ENCODE assay signal across 23 mouse cellular contexts in genomic region chr12:14574258-14574657, GRCm38 (mm10).
A peak's percentile ranks its signal among the peaks of the same experiment; 100 is the strongest.
DNase-seq lines count a peak whose midpoint lies in the region; ATAC-seq lines count a peak whose summit lies in the region.
"Had no signal": no experiment of that assay in that cellular context is flagged by ENCODE, and none has a peak within 500 bp of the region (broad histone marks: within the 10 kb centered on the region; RNA-seq: fewer than 3 reads in every experiment).

No protein-coding gene starts in this region.

- 9% methylated on average over 2 of the region's 2 CpGs for WGBS in forebrain, embryonic 13.5 days
- 4% methylated on average over 2 of the region's 2 CpGs for WGBS in forebrain, embryonic 16.5 days
- whole genome bisulfite sequencing in midbrain, embryonic 14.5 days: 24% methylated on average over 2 of the region's 2 CpGs
- 41% methylated on average over 2 of the region's 2 CpGs for WGBS in midbrain, embryonic 10.5 days

- H3K27me3 ChIP-seq in forebrain, embryonic 13.5 days: no peaks in the 10 kb centered on the region
- H3K27me3 ChIP-seq in forebrain, embryonic 16.5 days (replicated peaks; ENCODE audit: control insufficient read depth, insufficient read depth, low read length): no peaks in the 10 kb centered on the region
- H3K27me3 ChIP-seq in midbrain, embryonic 14.5 days (ENCODE audit: control insufficient read depth, insufficient read depth, low read length): no peaks in the 10 kb centered on the region
- H3K27me3 ChIP-seq in midbrain, embryonic 10.5 days (ENCODE audit: low read depth, poor library complexity, severe bottlenecking): no peaks in the 10 kb centered on the region
- H3K27me3 ChIP-seq: embryonic facial prominence, embryonic 13.5 days; heart, embryonic 13.5 days; hindbrain, embryonic 12.5 days; hindbrain, embryonic 15.5 days had no signal

- DNase-seq in embryo, embryonic 11 days: peak; percentile 3
- DNase-seq in embryo, embryonic 10.5 days (ENCODE audit: low spot score): no peak
- DNase-seq in midbrain, embryonic 14.5 days: peak; percentile 8
- no peak for DNase-seq in midbrain, embryonic 10.5 days (ENCODE audit: low spot score)
- DNase-seq: adrenal gland, adult 8-10 months; adrenal gland, postnatal 25 days; cerebellum, adult 18-20 months; cerebellum, adult 9-10 months; cerebellum, postnatal 14 days; gastrocnemius, postnatal 25 days; heart, adult 2 months; kidney, adult 2 months had no signal

- H3K4me1 ChIP-seq in forebrain, embryonic 13.5 days: peaks cover 5% of the 10 kb centered on the region; the same call in 1 of the 2 replicates
- H3K4me1 ChIP-seq in forebrain, embryonic 16.5 days (replicated peaks; ENCODE audit: control insufficient read depth, insufficient read depth, low read length): no peaks in the 10 kb centered on the region
- H3K4me1 ChIP-seq in midbrain, embryonic 14.5 days (ENCODE audit: control insufficient read depth, insufficient read depth, low read length): no peaks in the 10 kb centered on the region
- 0 out of 2 replicates have a peak, but pooled peaks cover 4% of the 10 kb centered on the region for H3K4me1 ChIP-seq in midbrain, embryonic 10.5 days
- H3K4me1 ChIP-seq: embryonic facial prominence, embryonic 10.5 days; embryonic facial prominence, embryonic 13.5 days; heart, embryonic 10.5 days; heart, embryonic 13.5 days; hindbrain, embryonic 12.5 days; hindbrain, embryonic 15.5 days had no signal

- H3K4me3 ChIP-seq in forebrain, embryonic 13.5 days: no peak overlapping the region
- no peak overlapping the region for H3K4me3 ChIP-seq in forebrain, embryonic 16.5 days (replicated peaks; ENCODE audit: low read length)
- no peak overlapping the region for H3K4me3 ChIP-seq in midbrain, embryonic 14.5 days (replicated peaks; ENCODE audit: low read depth, low read length)
- no peak overlapping the region for H3K4me3 ChIP-seq in midbrain, embryonic 10.5 days
- H3K4me3 ChIP-seq: embryonic facial prominence, embryonic 10.5 days; embryonic facial prominence, embryonic 13.5 days; erythroblast, embryonic 14.5 days; heart, adult 2 months; heart, embryonic 10.5 days; heart, embryonic 13.5 days; hindbrain, embryonic 12.5 days; hindbrain, embryonic 15.5 days had no signal

- ATAC-seq in forebrain, embryonic 13.5 days: peak; percentile 41; the same call in 1 of the 2 replicates
- no peak for ATAC-seq in forebrain, embryonic 16.5 days
- ATAC-seq in midbrain, embryonic 14.5 days (ENCODE audit: low FRiP score, low TSS enrichment): no peak
- ATAC-seq: activated CD4-positive, CD25-positive, alpha-beta regulatory T cell, adult 4 months; intestine, postnatal 0 days had no signal

- H3K9ac ChIP-seq in forebrain, embryonic 13.5 days: no peak overlapping the region
- H3K9ac ChIP-seq in forebrain, embryonic 16.5 days (replicated peaks; ENCODE audit: low read depth, low read length): no peak overlapping the region
- no peak overlapping the region for H3K9ac ChIP-seq in midbrain, embryonic 14.5 days (replicated peaks; ENCODE audit: low read length)
- H3K9ac ChIP-seq: embryonic facial prominence, embryonic 13.5 days; heart, embryonic 13.5 days; hindbrain, embryonic 12.5 days; hindbrain, embryonic 15.5 days had no signal

- no peak overlapping the region for H3K27ac ChIP-seq in forebrain, embryonic 13.5 days
- no peak overlapping the region for H3K27ac ChIP-seq in forebrain, embryonic 16.5 days (ENCODE audit: low read length)
- no peak overlapping the region for H3K27ac ChIP-seq in midbrain, embryonic 14.5 days (replicated peaks; ENCODE audit: low read depth, low read length)
- no peak overlapping the region for H3K27ac ChIP-seq in midbrain, embryonic 10.5 days (replicated peaks)
- H3K27ac ChIP-seq: embryonic facial prominence, embryonic 10.5 days; embryonic facial prominence, embryonic 13.5 days; heart, adult 2 months; heart, embryonic 10.5 days; heart, embryonic 13.5 days; hindbrain, embryonic 12.5 days; hindbrain, embryonic 15.5 days had no signal

- no peaks in the 10 kb centered on the region for H3K9me3 ChIP-seq in forebrain, embryonic 13.5 days (replicated peaks)
- no peaks in the 10 kb centered on the region for H3K9me3 ChIP-seq in forebrain, embryonic 16.5 days (ENCODE audit: control insufficient read depth, low read length)
- H3K9me3 ChIP-seq in midbrain, embryonic 14.5 days (ENCODE audit: control insufficient read depth, low read length): no peaks in the 10 kb centered on the region
- no peaks in the 10 kb centered on the region for H3K9me3 ChIP-seq in midbrain, embryonic 10.5 days (replicated peaks)
- H3K9me3 ChIP-seq: embryonic facial prominence, embryonic 10.5 days; embryonic facial prominence, embryonic 13.5 days; heart, embryonic 10.5 days; heart, embryonic 13.5 days; hindbrain, embryonic 12.5 days; hindbrain, embryonic 15.5 days had no signal

- no peaks in the 10 kb centered on the region for H3K36me3 ChIP-seq in forebrain, embryonic 13.5 days (ENCODE audit: poor library complexity, severe bottlenecking)
- no peaks in the 10 kb centered on the region for H3K36me3 ChIP-seq in forebrain, embryonic 16.5 days (ENCODE audit: control insufficient read depth, insufficient read depth)
- no peaks in the 10 kb centered on the region for H3K36me3 ChIP-seq in midbrain, embryonic 14.5 days (ENCODE audit: control insufficient read depth, insufficient read depth, low read length)
- H3K36me3 ChIP-seq in midbrain, embryonic 10.5 days: no peaks in the 10 kb centered on the region
- H3K36me3 ChIP-seq: embryonic facial prominence, embryonic 10.5 days; embryonic facial prominence, embryonic 13.5 days; heart, embryonic 10.5 days; heart, embryonic 13.5 days; hindbrain, embryonic 12.5 days; hindbrain, embryonic 15.5 days had no signal

- H3K4me2 ChIP-seq in forebrain, embryonic 13.5 days: no peak overlapping the region
- no peak overlapping the region for H3K4me2 ChIP-seq in forebrain, embryonic 16.5 days (ENCODE audit: low read length)
- no peak overlapping the region for H3K4me2 ChIP-seq in midbrain, embryonic 14.5 days (ENCODE audit: low read length)
- H3K4me2 ChIP-seq: embryonic facial prominence, embryonic 13.5 days; heart, embryonic 13.5 days; hindbrain, embryonic 12.5 days; hindbrain, embryonic 15.5 days had no signal

Comparison
In these comparisons a context has a peak if more than half of its experiments do, and no peak if none do; other contexts are left out.
1. DNase-seq: peak in embryo, embryonic 11 days (single experiment) and midbrain, embryonic 14.5 days (single experiment); none in embryo, embryonic 10.5 days (single experiment) and midbrain, embryonic 10.5 days (single experiment).